Mouse (Mus musculus): ENCODE data around the gene Olfr584. TPM values are rescaled to one million over a fixed set of nuclear protein-coding genes. Genes with fewer than 3 reads are reported as not detected.

Gene Olfr584
- not detected in 2 replicates for polyA plus RNA-seq (2011; ENCODE audit: insufficient read depth, insufficient read length, low read depth, missing spikeins)

GRCm38 (mm10) chr7:103081585-103081984 is at the start of gene Olfr584:
Olfr584 (plus strand) TSS chr7:103081885.
- Histone ChIP-seq H3K9me3 (replicated peaks; ENCODE audit: control insufficient read depth, insufficient read depth, low read length, poor library complexity, severe bottlenecking) (peaks cover 10% of the 10 kb centered on the region; the same call in 1 of the 2 replicates), H3K27me3 (ENCODE audit: control insufficient read depth, insufficient read depth, low read length, poor library complexity, severe bottlenecking) (no peaks in the 10 kb centered on the region), H3K36me3 (ENCODE audit: control insufficient read depth, insufficient read depth, low read length, poor library complexity, severe bottlenecking) (no peaks in the 10 kb centered on the region), H3K4me3 (ENCODE audit: low read depth, low read length) (no peak within 1 kb of the TSS), H3K27ac (ENCODE audit: insufficient read depth, low read length) (no peak within 1 kb of the TSS), H3K4me1 (ENCODE audit: control insufficient read depth, insufficient read depth, low read length) (no peaks in the 10 kb centered on the region), H3K9ac (ENCODE audit: low read depth, poor library complexity, severe bottlenecking) (no peak within 1 kb of the TSS)
- TF ChIP-seq EP300 (IDR thresholded peaks at IDR 0.05; ENCODE audit: insufficient read depth, low read depth, low read length) (no peak), CTCF (IDR thresholded peaks at IDR 0.05; ENCODE audit: low read depth, low read length) (no peak), POLR2A (IDR thresholded peaks at IDR 0.05; ENCODE audit: insufficient read depth, low read length) (no peak)

GRCm38 (mm10) chr7:103037724-103038123 is 44.0 kb upstream of the Olfr584 start, which contains the start of gene Olfr582:
Olfr582 (plus strand) TSS chr7:103038024.
- Histone ChIP-seq H3K4me1 (ENCODE audit: control insufficient read depth, insufficient read depth, low read length) (no peaks in the 10 kb centered on the region), H3K27ac (ENCODE audit: insufficient read depth, low read length) (no peak within 1 kb of the TSS), H3K9ac (ENCODE audit: low read depth, poor library complexity, severe bottlenecking) (no peak within 1 kb of the TSS), H3K9me3 (replicated peaks; ENCODE audit: control insufficient read depth, insufficient read depth, low read length, poor library complexity, severe bottlenecking) (no peaks in the 10 kb centered on the region), H3K36me3 (ENCODE audit: control insufficient read depth, insufficient read depth, low read length, poor library complexity, severe bottlenecking) (no peaks in the 10 kb centered on the region), H3K4me3 (ENCODE audit: low read depth, low read length) (no peak within 1 kb of the TSS), H3K27me3 (ENCODE audit: control insufficient read depth, insufficient read depth, low read length, poor library complexity, severe bottlenecking) (no peaks in the 10 kb centered on the region)
- TF ChIP-seq POLR2A (IDR thresholded peaks at IDR 0.05; ENCODE audit: insufficient read depth, low read length) (no peak), EP300 (IDR thresholded peaks at IDR 0.05; ENCODE audit: insufficient read depth, low read depth, low read length) (no peak), CTCF (IDR thresholded peaks at IDR 0.05; ENCODE audit: low read depth, low read length) (no peak)

DNA sequence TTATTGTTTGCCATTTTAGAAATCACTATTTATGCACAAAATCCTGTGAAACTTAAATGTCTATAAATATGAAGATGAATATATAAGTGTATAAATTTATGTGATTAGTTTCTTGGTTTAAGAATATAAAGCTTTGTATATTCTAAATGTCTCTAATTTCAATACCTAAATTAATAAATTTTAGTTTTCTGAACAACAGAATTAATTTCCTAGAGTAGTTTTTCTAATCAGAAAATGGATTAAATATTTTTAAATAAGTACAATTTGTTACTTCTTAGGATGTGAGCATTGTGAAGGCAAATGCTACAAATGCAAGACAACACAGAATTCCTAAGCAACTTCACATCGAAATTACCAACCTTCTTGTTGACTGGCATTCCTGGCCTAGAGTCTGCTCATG is 30.7 kb upstream of the Olfr584 start, which contains the start of gene Olfr583:
TSS of gene Olfr583 (plus strand) at position 301 of the 400 bp plus-strand sequence.
- no peak for TF ChIP-seq POLR2A (IDR thresholded peaks at IDR 0.05; ENCODE audit: insufficient read depth, low read length)
- TF ChIP-seq EP300 (IDR thresholded peaks at IDR 0.05; ENCODE audit: insufficient read depth, low read depth, low read length) = no peak
- TF ChIP-seq CTCF (IDR thresholded peaks at IDR 0.05; ENCODE audit: low read depth, low read length) = no peak
- H3K27me3 ChIP-seq (ENCODE audit: control insufficient read depth, insufficient read depth, low read length, poor library complexity, severe bottlenecking) = no peaks in the 10 kb centered on the region
- no peaks in the 10 kb centered on the region for H3K4me1 ChIP-seq (ENCODE audit: control insufficient read depth, insufficient read depth, low read length)
- H3K4me3 ChIP-seq (ENCODE audit: low read depth, low read length) = no peak within 1 kb of the TSS
- no peak within 1 kb of the TSS for H3K9ac ChIP-seq (ENCODE audit: low read depth, poor library complexity, severe bottlenecking)
- no peak within 1 kb of the TSS for H3K27ac ChIP-seq (ENCODE audit: insufficient read depth, low read length)
- no peaks in the 10 kb centered on the region for H3K9me3 ChIP-seq (replicated peaks; ENCODE audit: control insufficient read depth, insufficient read depth, low read length, poor library complexity, severe bottlenecking)
- H3K36me3 ChIP-seq (ENCODE audit: control insufficient read depth, insufficient read depth, low read length, poor library complexity, severe bottlenecking) = no peaks in the 10 kb centered on the region

DNA sequence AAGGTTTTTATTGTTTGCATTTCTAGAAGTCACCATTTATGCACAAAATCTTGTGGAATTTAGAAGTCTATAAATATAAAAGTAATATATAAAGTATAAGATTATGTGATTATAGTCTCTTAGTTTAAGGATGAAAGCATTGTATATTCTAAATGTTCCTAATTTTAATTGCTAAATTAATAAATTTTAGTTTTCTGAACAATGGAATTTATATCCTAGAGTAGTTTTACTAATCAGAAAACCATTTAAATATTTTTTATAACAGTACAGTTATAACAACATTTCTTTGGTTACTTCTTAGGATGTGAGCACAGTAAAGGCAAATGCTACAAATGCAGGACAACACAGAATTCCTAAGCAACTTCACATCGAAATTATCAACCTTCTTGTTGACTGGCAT is 15.7 kb downstream of the Olfr584 start, which contains the start of gene Olfr585:
TSS of gene Olfr585 (plus strand) at position 301 of the 400 bp plus-strand sequence.
- Histone ChIP-seq H3K4me3 (ENCODE audit: low read depth, low read length) (no peak within 1 kb of the TSS), H3K36me3 (ENCODE audit: control insufficient read depth, insufficient read depth, low read length, poor library complexity, severe bottlenecking) (no peaks in the 10 kb centered on the region), H3K27ac (ENCODE audit: insufficient read depth, low read length) (no peak within 1 kb of the TSS), H3K4me1 (ENCODE audit: control insufficient read depth, insufficient read depth, low read length) (no peaks in the 10 kb centered on the region), H3K9ac (ENCODE audit: low read depth, poor library complexity, severe bottlenecking) (no peak within 1 kb of the TSS), H3K9me3 (replicated peaks; ENCODE audit: control insufficient read depth, insufficient read depth, low read length, poor library complexity, severe bottlenecking) (peaks cover 7% of the 10 kb centered on the region), H3K27me3 (ENCODE audit: control insufficient read depth, insufficient read depth, low read length, poor library complexity, severe bottlenecking) (no peaks in the 10 kb centered on the region)
- no peak for TF ChIP-seq EP300 (IDR thresholded peaks at IDR 0.05; ENCODE audit: insufficient read depth, low read depth, low read length)
- TF ChIP-seq CTCF (IDR thresholded peaks at IDR 0.05; ENCODE audit: low read depth, low read length) = no peak
- TF ChIP-seq POLR2A (IDR thresholded peaks at IDR 0.05; ENCODE audit: insufficient read depth, low read length) = no peak

DNA sequence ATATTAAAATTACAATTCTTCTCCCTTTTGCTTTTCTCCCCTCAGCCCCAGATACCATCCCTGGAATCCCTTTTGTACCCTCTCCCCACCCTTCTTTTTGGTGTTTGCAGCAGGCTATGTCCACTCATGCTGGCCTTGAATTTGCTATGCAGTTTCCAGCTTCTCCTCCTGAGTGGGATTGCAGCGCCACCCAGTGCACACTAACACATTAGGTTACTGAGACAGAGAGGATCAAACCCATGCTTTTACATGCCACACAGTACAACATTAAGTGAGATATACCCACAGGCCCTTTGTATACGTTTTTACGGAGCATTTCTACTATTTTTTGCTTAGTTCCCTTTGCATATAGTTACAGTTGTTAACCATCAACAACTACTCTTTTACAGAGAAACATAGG is 37.7 kb downstream of the Olfr584 start:
- Histone ChIP-seq H3K27ac (ENCODE audit: insufficient read depth, low read length) (no peak overlapping the region), H3K9me3 (replicated peaks; ENCODE audit: control insufficient read depth, insufficient read depth, low read length, poor library complexity, severe bottlenecking) (no peaks in the 10 kb centered on the region), H3K27me3 (ENCODE audit: control insufficient read depth, insufficient read depth, low read length, poor library complexity, severe bottlenecking) (no peaks in the 10 kb centered on the region), H3K9ac (ENCODE audit: low read depth, poor library complexity, severe bottlenecking) (no peak overlapping the region), H3K4me1 (ENCODE audit: control insufficient read depth, insufficient read depth, low read length) (no peaks in the 10 kb centered on the region), H3K4me3 (ENCODE audit: low read depth, low read length) (no peak overlapping the region), H3K36me3 (ENCODE audit: control insufficient read depth, insufficient read depth, low read length, poor library complexity, severe bottlenecking) (no peaks in the 10 kb centered on the region)
- no peak for TF ChIP-seq POLR2A (IDR thresholded peaks at IDR 0.05; ENCODE audit: insufficient read depth, low read length)
- TF ChIP-seq CTCF (IDR thresholded peaks at IDR 0.05; ENCODE audit: low read depth, low read length) = peak; percentile 41

DNA sequence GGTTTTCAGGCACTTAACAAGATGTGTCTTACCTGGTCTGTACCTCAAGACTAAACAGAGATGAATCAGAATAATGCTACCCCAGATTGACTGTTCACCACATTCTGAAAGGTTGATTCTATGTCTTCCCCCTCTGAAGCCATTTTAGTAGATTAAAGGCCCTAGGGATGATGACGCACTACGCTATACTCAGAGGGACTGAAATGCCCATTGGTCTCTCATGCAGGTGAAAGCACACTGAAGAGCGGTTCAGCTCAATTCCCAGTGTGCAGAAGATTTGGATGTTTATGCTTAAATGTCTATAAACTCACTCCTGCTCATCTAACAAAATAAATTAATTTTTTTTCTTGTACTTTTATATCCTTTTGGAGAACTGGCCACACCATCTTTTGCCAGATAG is 43.9 kb downstream of the Olfr584 start, which contains the start of gene Olfr586:
TSS of gene Olfr586 (minus strand) at position 101 of the 400 bp plus-strand sequence.
- no peaks in the 10 kb centered on the region for H3K4me1 ChIP-seq (ENCODE audit: control insufficient read depth, insufficient read depth, low read length)
- no peaks in the 10 kb centered on the region for H3K27me3 ChIP-seq (ENCODE audit: control insufficient read depth, insufficient read depth, low read length, poor library complexity, severe bottlenecking)
- H3K36me3 ChIP-seq (ENCODE audit: control insufficient read depth, insufficient read depth, low read length, poor library complexity, severe bottlenecking) = no peaks in the 10 kb centered on the region
- no peak within 1 kb of the TSS for H3K9ac ChIP-seq (ENCODE audit: low read depth, poor library complexity, severe bottlenecking)
- no peak within 1 kb of the TSS for H3K27ac ChIP-seq (ENCODE audit: insufficient read depth, low read length)
- TF ChIP-seq POLR2A (IDR thresholded peaks at IDR 0.05; ENCODE audit: insufficient read depth, low read length) (no peak), CTCF (IDR thresholded peaks at IDR 0.05; ENCODE audit: low read depth, low read length) (no peak), EP300 (IDR thresholded peaks at IDR 0.05; ENCODE audit: insufficient read depth, low read depth, low read length) (no peak)
- no peak within 1 kb of the TSS for H3K4me3 ChIP-seq (ENCODE audit: low read depth, low read length)
- no peaks in the 10 kb centered on the region for H3K9me3 ChIP-seq (replicated peaks; ENCODE audit: control insufficient read depth, insufficient read depth, low read length, poor library complexity, severe bottlenecking)

Other genes starting within 250 kb of the Olfr584 start
- not detected in 2 replicates for gene Olfr566, start 223.1 kb upstream of the Olfr584 start, polyA plus RNA-seq (2011; ENCODE audit: insufficient read depth, insufficient read length, low read depth, missing spikeins)
- not detected in 2 replicates for gene Olfr568, start 204.8 kb upstream of the Olfr584 start, polyA plus RNA-seq (2011; ENCODE audit: insufficient read depth, insufficient read length, low read depth, missing spikeins)
- not detected in 2 replicates for gene Olfr569, start 191.0 kb upstream of the Olfr584 start, polyA plus RNA-seq (2011; ENCODE audit: insufficient read depth, insufficient read length, low read depth, missing spikeins)
- gene Olfr570, start 187.3 kb upstream of the Olfr584 start, polyA plus RNA-seq (2011; ENCODE audit: insufficient read depth, insufficient read length, low read depth, missing spikeins) = not detected in 2 replicates
- 0.33 and 0.39 TPM in 2 replicates for gene Olfr571, start 164.3 kb upstream of the Olfr584 start, polyA plus RNA-seq (2011; ENCODE audit: insufficient read depth, insufficient read length, low read depth, missing spikeins)
- not detected in 2 replicates for gene Olfr572, start 157.5 kb upstream of the Olfr584 start, polyA plus RNA-seq (2011; ENCODE audit: insufficient read depth, insufficient read length, low read depth, missing spikeins)
- gene Olfr573-ps1, start 139.3 kb upstream of the Olfr584 start, polyA plus RNA-seq (2011; ENCODE audit: insufficient read depth, insufficient read length, low read depth, missing spikeins) = not detected in 2 replicates
- not detected in 2 replicates for gene Olfr574, start 133.4 kb upstream of the Olfr584 start, polyA plus RNA-seq (2011; ENCODE audit: insufficient read depth, insufficient read length, low read depth, missing spikeins)
- not detected in 2 replicates for gene Olfr575, start 123.1 kb upstream of the Olfr584 start, polyA plus RNA-seq (2011; ENCODE audit: insufficient read depth, insufficient read length, low read depth, missing spikeins)
- gene Olfr576, start 119.2 kb upstream of the Olfr584 start, polyA plus RNA-seq (2011; ENCODE audit: insufficient read depth, insufficient read length, low read depth, missing spikeins) = 0.19 TPM in 1 of 2 replicates, not detected in the other
- not detected in 2 replicates for gene Olfr577, start 105.9 kb upstream of the Olfr584 start, polyA plus RNA-seq (2011; ENCODE audit: insufficient read depth, insufficient read length, low read depth, missing spikeins)
- gene Olfr578, start 92.6 kb upstream of the Olfr584 start, polyA plus RNA-seq (2011; ENCODE audit: insufficient read depth, insufficient read length, low read depth, missing spikeins) = not detected in 2 replicates
- not detected in 2 replicates for gene Olfr582, start 43.9 kb upstream of the Olfr584 start, polyA plus RNA-seq (2011; ENCODE audit: insufficient read depth, insufficient read length, low read depth, missing spikeins)
- not detected in 2 replicates for gene Olfr583, start 30.6 kb upstream of the Olfr584 start, polyA plus RNA-seq (2011; ENCODE audit: insufficient read depth, insufficient read length, low read depth, missing spikeins)
- not detected in 2 replicates for gene Olfr585, start 15.8 kb downstream of the Olfr584 start, polyA plus RNA-seq (2011; ENCODE audit: insufficient read depth, insufficient read length, low read depth, missing spikeins)
- gene Olfr586, start 43.8 kb downstream of the Olfr584 start, polyA plus RNA-seq (2011; ENCODE audit: insufficient read depth, insufficient read length, low read depth, missing spikeins) = not detected in 2 replicates
- gene Olfr588-ps1, start 59.0 kb downstream of the Olfr584 start, polyA plus RNA-seq (2011; ENCODE audit: insufficient read depth, insufficient read length, low read depth, missing spikeins) = not detected in 2 replicates
- gene Olfr589, start 74.5 kb downstream of the Olfr584 start, polyA plus RNA-seq (2011; ENCODE audit: insufficient read depth, insufficient read length, low read depth, missing spikeins) = not detected in 2 replicates
- not detected in 2 replicates for gene Olfr591, start 96.5 kb downstream of the Olfr584 start, polyA plus RNA-seq (2011; ENCODE audit: insufficient read depth, insufficient read length, low read depth, missing spikeins)
- gene Olfr592, start 102.9 kb downstream of the Olfr584 start, polyA plus RNA-seq (2011; ENCODE audit: insufficient read depth, insufficient read length, low read depth, missing spikeins) = not detected in 2 replicates
- not detected in 2 replicates for gene Olfr593, start 130.0 kb downstream of the Olfr584 start, polyA plus RNA-seq (2011; ENCODE audit: insufficient read depth, insufficient read length, low read depth, missing spikeins)
- not detected in 2 replicates for gene Olfr594, start 135.1 kb downstream of the Olfr584 start, polyA plus RNA-seq (2011; ENCODE audit: insufficient read depth, insufficient read length, low read depth, missing spikeins)
- not detected in 2 replicates for gene Usp17ld, start 170.6 kb downstream of the Olfr584 start, polyA plus RNA-seq (2011; ENCODE audit: insufficient read depth, insufficient read length, low read depth, missing spikeins)
- not detected in 2 replicates for gene Olfr596, start 223.8 kb downstream of the Olfr584 start, polyA plus RNA-seq (2011; ENCODE audit: insufficient read depth, insufficient read length, low read depth, missing spikeins)
- gene Olfr597, start 234.4 kb downstream of the Olfr584 start, polyA plus RNA-seq (2011; ENCODE audit: insufficient read depth, insufficient read length, low read depth, missing spikeins) = not detected in 2 replicates
- not detected in 2 replicates for gene Olfr598, start 241.7 kb downstream of the Olfr584 start, polyA plus RNA-seq (2011; ENCODE audit: insufficient read depth, insufficient read length, low read depth, missing spikeins)

All from ES-Bruce4 (cell line).